Mouse (Mus musculus) neural tube, embryonic 13.5 days (tissue): ENCODE results near the gene Arrdc2. TPM values are rescaled to one million over a fixed set of nuclear protein-coding genes. Genes with fewer than 3 reads are reported as not detected.

Experiments used
- ATAC-seq: fragments of 200-750 bp; cut with Nextera tagmentation; 2 replicates; pipeline ENCODE4 v1.8.0; 2017; ENCODE audit warnings: low read depth, mild to moderate bottlenecking, moderate TSS enrichment, moderate library complexity
- H3K27ac ChIP-seq: fragments of 300-500 bp; sonication (generic); replicated peaks from 2 replicates; pipeline ENCODE4 v1.5.1; 2015; ENCODE audit warnings: moderate library complexity, mild to moderate bottlenecking, inconsistent platforms
- H3K27me3 ChIP-seq: fragments of 300-500 bp; sonication (generic); 2 replicates; pipeline ENCODE4 v1.6.1; 2015; ENCODE audit warnings: mild to moderate bottlenecking, inconsistent platforms
- H3K36me3 ChIP-seq: fragments of 300-500 bp; sonication (generic); 2 replicates; pipeline ENCODE4 v1.6.1; 2015; ENCODE audit warnings: mild to moderate bottlenecking, inconsistent platforms
- H3K4me1 ChIP-seq: fragments of 300-500 bp; sonication (generic); replicated peaks from 2 replicates; pipeline ENCODE4 v1.6.1; 2015; ENCODE audit warnings: inconsistent platforms
- H3K4me2 ChIP-seq: fragments of 300-500 bp; sonication (generic); 2 replicates; pipeline ENCODE4 v1.6.1; 2015; ENCODE audit warnings: inconsistent platforms, mild to moderate bottlenecking, moderate library complexity
- H3K4me3 ChIP-seq: fragments of 300-500 bp; sonication (generic); 2 replicates; pipeline ENCODE4 v1.5.1; 2015; ENCODE audit warnings: mild to moderate bottlenecking, inconsistent platforms
- H3K9ac ChIP-seq: fragments of 300-500 bp; sonication (generic); 2 replicates; pipeline ENCODE4 v1.6.1; 2015; ENCODE audit warnings: moderate library complexity, mild to moderate bottlenecking, inconsistent platforms
- H3K9me3 ChIP-seq: fragments of 300-500 bp; sonication (generic); 2 replicates; pipeline ENCODE4 v1.6.1; 2016; ENCODE audit warnings: inconsistent platforms
- WGBS: fragments of 180-500 bp; shearing (Covaris S2); methylation state at CpG from one replicate; pipeline ENCODE4 v1.1.7; 2015; 5-methylcytosine and 5-hydroxymethylcytosine counted together
- polyA plus RNA-seq: library from polyadenylated mRNA; unstranded; fragments of >200 nt; fragmentation: Nextera tagmentation; extraction: Ambion mirVana; gene quantifications from 2 replicates; pipeline ENCODE4 v1.2.1, GENCODE M21; 2015

Gene Arrdc2
- polyA plus RNA-seq, 1 experiment from 2014 or later, result 7.8 TPM

GRCm38 (mm10) chr8:70846371-70847154 lies 7.0 kb upstream of the Arrdc2 start:
- ATAC-seq, result no peak
- no peak overlapping the region for H3K27ac ChIP-seq
- peaks cover 3% of the 10 kb centered on the region; the same call in 1 of the 2 replicates for H3K4me1 ChIP-seq
- 0 out of 2 replicates have a peak overlapping the region, but pooled peaks have one; percentile 31 for H3K9ac ChIP-seq
- H3K4me3 ChIP-seq, result no peak overlapping the region
- WGBS, result 57% methylated on average over 15 of the region's 15 CpGs
- H3K36me3 ChIP-seq, result peaks cover 10% of the 10 kb centered on the region; the same call in 1 of the 2 replicates
- H3K27me3 ChIP-seq, result 0 out of 2 replicates have a peak, but pooled peaks cover 2% of the 10 kb centered on the region
- H3K9me3 ChIP-seq, result no peaks in the 10 kb centered on the region
- no peak overlapping the region for H3K4me2 ChIP-seq

- Histone ChIP-seq H3K9me3 (no peaks in the 10 kb centered on the region), H3K4me2 (no peak overlapping the region), H3K36me3 (peaks cover 10% of the 10 kb centered on the region; the same call in 1 of the 2 replicates), H3K4me1 (peaks cover 15% of the 10 kb centered on the region), H3K27ac (no peak overlapping the region), H3K27me3 (0 out of 2 replicates have a peak, but pooled peaks cover 2% of the 10 kb centered on the region), H3K4me3 (no peak overlapping the region), H3K9ac (no peak overlapping the region)
- 42% methylated on average over 5 of the region's 5 CpGs for WGBS
- ATAC-seq, result no peak
Observed at GRCm38 (mm10) chr8:70845108-70845507, 5.6 kb upstream of the Arrdc2 start.

GRCm38 (mm10) chr8:70844523-70844922 lies 5.0 kb upstream of the Arrdc2 start:
- H3K4me1 ChIP-seq, result peaks cover 17% of the 10 kb centered on the region
- H3K9ac ChIP-seq, result 0 out of 2 replicates have a peak overlapping the region, but pooled peaks have one; percentile 17
- 6% methylated on average over 6 of the region's 6 CpGs for WGBS
- no peak overlapping the region for H3K4me2 ChIP-seq
- no peak overlapping the region for H3K4me3 ChIP-seq
- H3K9me3 ChIP-seq, result no peaks in the 10 kb centered on the region
- 0 out of 2 replicates have a peak, but pooled peaks cover 7% of the 10 kb centered on the region for H3K36me3 ChIP-seq
- no peak overlapping the region for H3K27ac ChIP-seq
- H3K27me3 ChIP-seq, result 0 out of 2 replicates have a peak, but pooled peaks cover 2% of the 10 kb centered on the region
- no peak for ATAC-seq

GRCm38 (mm10) chr8:70843941-70844340 lies 4.4 kb upstream of the Arrdc2 start:
- Histone ChIP-seq H3K27ac (no peak overlapping the region), H3K4me2 (no peak overlapping the region), H3K9me3 (no peaks in the 10 kb centered on the region), H3K36me3 (0 out of 2 replicates have a peak, but pooled peaks cover 7% of the 10 kb centered on the region), H3K4me3 (no peak overlapping the region), H3K27me3 (0 out of 2 replicates have a peak, but pooled peaks cover 2% of the 10 kb centered on the region), H3K4me1 (peaks cover 18% of the 10 kb centered on the region), H3K9ac (0 out of 2 replicates have a peak overlapping the region, but pooled peaks have one; percentile 17)
- no peak for ATAC-seq
- 84% methylated on average over 8 of the region's 8 CpGs for WGBS

GRCm38 (mm10) chr8:70843214-70843773 lies 3.8 kb upstream of the Arrdc2 start:
- no peak for ATAC-seq
- H3K4me2 ChIP-seq, result no peak overlapping the region
- H3K36me3 ChIP-seq, result 0 out of 2 replicates have a peak, but pooled peaks cover 7% of the 10 kb centered on the region
- H3K27ac ChIP-seq, result no peak overlapping the region
- no peaks in the 10 kb centered on the region for H3K9me3 ChIP-seq
- no peak overlapping the region for H3K9ac ChIP-seq
- 0 out of 2 replicates have a peak, but pooled peaks cover 2% of the 10 kb centered on the region for H3K27me3 ChIP-seq
- no peak overlapping the region for H3K4me3 ChIP-seq
- 83% methylated on average over 5 of the region's 5 CpGs for WGBS
- peaks cover 25% of the 10 kb centered on the region for H3K4me1 ChIP-seq

- 0 out of 2 replicates have a peak, but pooled peaks cover 7% of the 10 kb centered on the region for H3K36me3 ChIP-seq
- no peak overlapping the region for H3K27ac ChIP-seq
- H3K4me2 ChIP-seq, result no peak overlapping the region
- H3K9ac ChIP-seq, result no peak overlapping the region
- H3K9me3 ChIP-seq, result no peaks in the 10 kb centered on the region
- WGBS, result 64% methylated on average over 25 of the region's 25 CpGs
- H3K4me1 ChIP-seq, result peaks cover 26% of the 10 kb centered on the region
- 0 out of 2 replicates have a peak, but pooled peaks cover 2% of the 10 kb centered on the region for H3K27me3 ChIP-seq
- no peak for ATAC-seq
- H3K4me3 ChIP-seq, result no peak overlapping the region
Observed at GRCm38 (mm10) chr8:70842484-70842883, 3.0 kb upstream of the Arrdc2 start.

- WGBS, result 40% methylated on average over 22 of the region's 22 CpGs
- Histone ChIP-seq H3K4me2 (no peak overlapping the region), H3K9me3 (no peaks in the 10 kb centered on the region), H3K27ac (no peak overlapping the region; the same call in 1 of the 2 replicates), H3K27me3 (0 out of 2 replicates have a peak, but pooled peaks cover 2% of the 10 kb centered on the region), H3K4me3 (no peak overlapping the region), H3K9ac (0 out of 2 replicates have a peak overlapping the region, but pooled peaks have one; percentile 34), H3K4me1 (peaks cover 26% of the 10 kb centered on the region), H3K36me3 (peaks cover 11% of the 10 kb centered on the region; the same call in 1 of the 2 replicates)
- ATAC-seq, result no peak
Observed at GRCm38 (mm10) chr8:70841147-70842072, 1.9 kb upstream of the Arrdc2 start.

GRCm38 (mm10) chr8:70840590-70840989 lies 1.1 kb upstream of the Arrdc2 start:
- H3K27me3 ChIP-seq, result 0 out of 2 replicates have a peak, but pooled peaks cover 2% of the 10 kb centered on the region
- no peak for ATAC-seq
- H3K4me1 ChIP-seq, result peaks cover 26% of the 10 kb centered on the region
- no peak overlapping the region for H3K9ac ChIP-seq
- H3K4me2 ChIP-seq, result no peak overlapping the region
- no peak overlapping the region; the same call in 1 of the 2 replicates for H3K27ac ChIP-seq
- 61% methylated on average over 10 of the region's 10 CpGs for WGBS
- H3K9me3 ChIP-seq, result no peaks in the 10 kb centered on the region
- H3K4me3 ChIP-seq, result no peak overlapping the region
- H3K36me3 ChIP-seq, result peaks cover 20% of the 10 kb centered on the region

GRCm38 (mm10) chr8:70838654-70839407 lies 689 bp downstream of the Arrdc2 start:
- WGBS, result 2% methylated on average over 65 of the region's 66 CpGs

GRCm38 (mm10) chr8:70836666-70837065 lies 2.9 kb downstream of the Arrdc2 start:
- no peaks in the 10 kb centered on the region for H3K27me3 ChIP-seq
- peaks cover 17% of the 10 kb centered on the region for H3K36me3 ChIP-seq
- H3K9ac ChIP-seq, result no peak overlapping the region
- 92% methylated on average over 12 of the region's 12 CpGs for WGBS
- ATAC-seq, result no peak
- no peak overlapping the region for H3K4me2 ChIP-seq
- H3K4me3 ChIP-seq, result no peak overlapping the region
- no peak overlapping the region for H3K27ac ChIP-seq
- H3K9me3 ChIP-seq, result no peaks in the 10 kb centered on the region
- peaks cover 28% of the 10 kb centered on the region for H3K4me1 ChIP-seq

More at GRCm38 (mm10) chr8:70838654-70839407, 689 bp downstream of the Arrdc2 start:
- Histone ChIP-seq H3K27ac (peak overlapping the region; percentile 91), H3K4me3 (peak overlapping the region; percentile 62), H3K9me3 (no peaks in the 10 kb centered on the region), H3K9ac (peak overlapping the region; percentile 79), H3K4me2 (peak overlapping the region; percentile 77), H3K36me3 (peaks cover 20% of the 10 kb centered on the region), H3K27me3 (0 out of 2 replicates have a peak, but pooled peaks cover 2% of the 10 kb centered on the region), H3K4me1 (peaks cover 22% of the 10 kb centered on the region)
- peak; percentile 57 for ATAC-seq

- no peak overlapping the region for H3K4me3 ChIP-seq
- H3K4me2 ChIP-seq, result no peak overlapping the region
- no peak for ATAC-seq
- H3K36me3 ChIP-seq, result peaks cover 17% of the 10 kb centered on the region
- no peaks in the 10 kb centered on the region for H3K27me3 ChIP-seq
- no peak overlapping the region for H3K9ac ChIP-seq
- peaks cover 14% of the 10 kb centered on the region for H3K4me1 ChIP-seq
- no peak overlapping the region for H3K27ac ChIP-seq
- WGBS, result 89% methylated on average over 3 of the region's 3 CpGs
- no peaks in the 10 kb centered on the region for H3K9me3 ChIP-seq
Observed at GRCm38 (mm10) chr8:70834071-70834470, 5.4 kb downstream of the Arrdc2 start.
